Mouse (Mus musculus) liver, postnatal 0 days (tissue): ENCODE data around the gene Tex14. TPM values are rescaled to one million over a fixed set of nuclear protein-coding genes. Genes with fewer than 3 reads are reported as not detected.

Experiments
- ATAC-seq: fragments of 200-750 bp; cut with Nextera tagmentation; 2 replicates; pipeline ENCODE4 v1.8.0; 2017; ENCODE audit warnings: mild to moderate bottlenecking, moderate library complexity
- DNase-seq: peaks from one replicate; pipeline ENCODE4 v3.0.0-alpha.2; 2016
- H3K27ac ChIP-seq: fragments of 300-500 bp; sonication (generic); 2 replicates; pipeline ENCODE4 v1.5.1; 2014; ENCODE audit warnings: antibody characterized with exemption, moderate library complexity, mild to moderate bottlenecking, low read depth
- H3K27me3 ChIP-seq: fragments of 300-500 bp; sonication (generic); 2 replicates; pipeline ENCODE4 v1.6.1; 2014; ENCODE audit warnings: low read length, control low read depth, mixed read lengths; ENCODE audit not compliant: insufficient read depth
- H3K36me3 ChIP-seq: fragments of 300-500 bp; sonication (generic); replicated peaks from 2 replicates; pipeline ENCODE4 v1.6.1; 2014; ENCODE audit warnings: mild to moderate bottlenecking, control low read depth, low read length, moderate library complexity, mixed read lengths; ENCODE audit not compliant: insufficient read depth
- H3K4me1 ChIP-seq: fragments of 300-500 bp; sonication (generic); 2 replicates; pipeline ENCODE4 v1.6.1; 2014; ENCODE audit warnings: antibody characterized with exemption, mild to moderate bottlenecking, control low read depth; ENCODE audit not compliant: insufficient read depth
- H3K4me2 ChIP-seq: fragments of 300-500 bp; sonication (generic); 2 replicates; pipeline ENCODE4 v1.6.1; 2014; ENCODE audit warnings: low read depth, mild to moderate bottlenecking, low read length, moderate library complexity, mixed read lengths
- H3K4me3 ChIP-seq: fragments of 300-500 bp; sonication (generic); 2 replicates; pipeline ENCODE4 v1.5.1; 2014; ENCODE audit warnings: low read depth, low read length
- H3K9ac ChIP-seq: fragments of 300-500 bp; sonication (generic); replicated peaks from 2 replicates; pipeline ENCODE4 v1.6.1; 2014; ENCODE audit warnings: mild to moderate bottlenecking, moderate library complexity
- H3K9me3 ChIP-seq: fragments of 300-500 bp; sonication (generic); 2 replicates; pipeline ENCODE4 v1.6.1; 2016; ENCODE audit warnings: mild to moderate bottlenecking, control low read depth, low read length, mixed read lengths
- CTCF ChIP-seq: sonication (generic); IDR thresholded peaks from 2 replicates; pipeline ENCODE4 v1.5.1; 2016; ENCODE audit warnings: antibody characterized with exemption, low read depth
- EP300 ChIP-seq: IDR thresholded peaks from 2 replicates; pipeline ENCODE4 v1.6.1; 2016; ENCODE audit warnings: antibody characterized with exemption, low read depth, mild to moderate bottlenecking
- WGBS: fragments of 180-500 bp; shearing (Covaris S2); extraction: QIAGEN DNeasy Blood & Tissue Kit; methylation state at CpG from one replicate; pipeline ENCODE4 v1.1.7; 2014; ENCODE audit not compliant: insufficient replicate concordance; 5-methylcytosine and 5-hydroxymethylcytosine counted together
- polyA plus RNA-seq: library from polyadenylated mRNA; unstranded; fragments of >200 nt; fragmentation: Nextera tagmentation; extraction: Ambion mirVana; gene quantifications from 2 replicates; pipeline ENCODE4 v1.2.1, GENCODE M21; 2015

The Tex14 gene
- polyA plus RNA-seq, 1 experiment from 2014 or later: not detected

- DNase-seq: peak; percentile 21
Observed at GRCm38 (mm10) chr11:87578963-87579601, 174.2 kb downstream of the Tex14 start.

GRCm38 (mm10) chr11:87579713-87580112 is 174.8 kb downstream of the Tex14 start:
- no peak for ATAC-seq
- TF ChIP-seq EP300 (no peak), CTCF (no peak)
- DNase-seq: no peak
- WGBS: 63% methylated on average over 1 of the region's 1 CpGs
- no peaks in the 10 kb centered on the region for H3K9me3 ChIP-seq
- no peak overlapping the region for H3K4me3 ChIP-seq
- H3K27ac ChIP-seq: peak overlapping the region; percentile 30; the same call in 1 of the 2 replicates
- no peaks in the 10 kb centered on the region for H3K27me3 ChIP-seq
- H3K4me1 ChIP-seq: peaks cover 14% of the 10 kb centered on the region
- H3K9ac ChIP-seq: no peak overlapping the region
- peak overlapping the region; percentile 86 for H3K4me2 ChIP-seq
- H3K36me3 ChIP-seq: no peaks in the 10 kb centered on the region

More at GRCm38 (mm10) chr11:87578963-87579601, 174.2 kb downstream of the Tex14 start:
- 18% methylated on average over 9 of the region's 10 CpGs for whole genome bisulfite sequencing
- Histone ChIP-seq H3K9ac (peak overlapping the region; percentile 63; the same call in 1 of the 2 replicates), H3K27me3 (no peaks in the 10 kb centered on the region), H3K4me2 (peak overlapping the region; percentile 86), H3K27ac (peak overlapping the region; percentile 44; the same call in 1 of the 2 replicates), H3K4me3 (peak overlapping the region; percentile 60), H3K9me3 (no peaks in the 10 kb centered on the region), H3K4me1 (peaks cover 14% of the 10 kb centered on the region), H3K36me3 (no peaks in the 10 kb centered on the region)
- 0 out of 2 replicates have a peak, but pooled peaks have one; percentile 8 for ATAC-seq
- TF ChIP-seq EP300 (no peak), CTCF (0 out of 2 replicates have a peak, but pooled peaks have one; percentile 5)

GRCm38 (mm10) chr11:87580543-87581085 is 175.7 kb downstream of the Tex14 start:
- no peak overlapping the region for H3K27ac ChIP-seq
- H3K9me3 ChIP-seq: no peaks in the 10 kb centered on the region
- no peak for DNase-seq
- H3K4me2 ChIP-seq: no peak overlapping the region
- H3K4me3 ChIP-seq: no peak overlapping the region
- no peak overlapping the region for H3K9ac ChIP-seq
- TF ChIP-seq EP300 (no peak), CTCF (no peak)
- H3K27me3 ChIP-seq: no peaks in the 10 kb centered on the region
- 57% methylated on average over 10 of the region's 10 CpGs for WGBS
- H3K4me1 ChIP-seq: peaks cover 20% of the 10 kb centered on the region
- H3K36me3 ChIP-seq: no peaks in the 10 kb centered on the region
- no peak for ATAC-seq

GRCm38 (mm10) chr11:87581161-87581865 is 176.4 kb downstream of the Tex14 start:
- no peak overlapping the region for H3K9ac ChIP-seq
- ATAC-seq (no peak), DNase-seq (peak; percentile 8)
- 77% methylated on average over 12 of the region's 12 CpGs for WGBS
- no peak overlapping the region for H3K27ac ChIP-seq
- H3K4me3 ChIP-seq: no peak overlapping the region
- H3K9me3 ChIP-seq: no peaks in the 10 kb centered on the region
- peaks cover 20% of the 10 kb centered on the region for H3K4me1 ChIP-seq
- H3K4me2 ChIP-seq: no peak overlapping the region
- no peaks in the 10 kb centered on the region for H3K36me3 ChIP-seq
- no peak for TF ChIP-seq EP300
- TF ChIP-seq CTCF: no peak
- H3K27me3 ChIP-seq: no peaks in the 10 kb centered on the region

- Histone ChIP-seq H3K4me1 (peaks cover 20% of the 10 kb centered on the region), H3K4me2 (no peak overlapping the region), H3K4me3 (no peak overlapping the region), H3K27me3 (no peaks in the 10 kb centered on the region), H3K36me3 (no peaks in the 10 kb centered on the region), H3K27ac (no peak overlapping the region), H3K9me3 (no peaks in the 10 kb centered on the region), H3K9ac (no peak overlapping the region)
- WGBS: 75% methylated on average over 8 of the region's 8 CpGs
- ATAC-seq (no peak), DNase-seq (peak; percentile 13)
- TF ChIP-seq EP300: no peak
- TF ChIP-seq CTCF: no peak
Observed at GRCm38 (mm10) chr11:87581933-87582710, 177.3 kb downstream of the Tex14 start.
